In the genomic region with DNA sequence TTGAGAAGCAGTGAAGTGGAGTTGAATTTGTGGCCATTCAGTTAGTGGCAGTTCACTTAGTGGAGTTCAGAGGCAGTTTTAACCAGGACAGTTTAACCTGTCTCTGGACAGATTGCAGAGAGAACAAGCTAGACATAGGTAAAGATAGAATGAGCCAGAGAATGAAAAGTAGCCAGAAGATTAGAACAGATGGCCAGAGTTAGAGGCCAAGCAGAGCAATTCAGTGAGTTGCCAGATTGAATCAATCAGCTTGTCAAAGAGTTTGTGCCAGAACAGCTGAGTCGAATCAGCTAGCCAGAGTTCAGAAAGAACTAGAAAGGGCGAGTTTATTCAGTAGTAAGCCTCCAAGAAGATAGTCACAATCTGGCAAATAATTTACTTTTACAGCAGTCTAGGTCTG, we compare ENCODE assay signal across 16 mouse cellular contexts.
DNase-seq lines count a peak whose midpoint lies in the region; ATAC-seq and TF ChIP-seq lines count a peak whose summit lies in the region.
"Had no signal": no experiment of that assay in that cellular context is flagged by ENCODE, and none has a peak within 500 bp of the region (broad histone marks: within the 10 kb centered on the region; RNA-seq: fewer than 3 reads in every experiment).

No protein-coding gene starts in this region.

- H3K36me3 ChIP-seq in heart, embryonic 11.5 days (ENCODE audit: control insufficient read depth, insufficient read depth, low read length): no peaks in the 10 kb centered on the region
- no peaks in the 10 kb centered on the region for H3K36me3 ChIP-seq in kidney, embryonic 14.5 days (ENCODE audit: control insufficient read depth, insufficient read depth, low read length)
- no peaks in the 10 kb centered on the region for H3K36me3 ChIP-seq in midbrain, postnatal 0 days (ENCODE audit: insufficient read depth, low read length)
- H3K36me3 ChIP-seq in midbrain, embryonic 14.5 days (ENCODE audit: control insufficient read depth, insufficient read depth, low read length): no peaks in the 10 kb centered on the region
- H3K36me3 ChIP-seq: embryonic facial prominence, embryonic 13.5 days; liver, embryonic 12.5 days; lung, embryonic 15.5 days; midbrain, embryonic 15.5 days had no signal

- no peaks in the 10 kb centered on the region for H3K9me3 ChIP-seq in heart, embryonic 11.5 days (replicated peaks; ENCODE audit: control insufficient read depth, low read length)
- H3K9me3 ChIP-seq in kidney, embryonic 14.5 days (ENCODE audit: control insufficient read depth, low read length): no peaks in the 10 kb centered on the region
- H3K9me3 ChIP-seq in midbrain, postnatal 0 days (ENCODE audit: low read length): no peaks in the 10 kb centered on the region
- H3K9me3 ChIP-seq in midbrain, embryonic 14.5 days (ENCODE audit: control insufficient read depth, low read length): no peaks in the 10 kb centered on the region
- H3K9me3 ChIP-seq: embryonic facial prominence, embryonic 13.5 days; liver, embryonic 12.5 days; lung, embryonic 15.5 days; midbrain, embryonic 15.5 days had no signal

- TF ChIP-seq CTCF in midbrain, postnatal 0 days (IDR thresholded peaks at IDR 0.05): no peak

- ATAC-seq in heart, embryonic 11.5 days (replicated peaks; ENCODE audit: insufficient number of reproducible peaks, low FRiP score, low TSS enrichment): no peak
- no peak for ATAC-seq in kidney, embryonic 14.5 days (ENCODE audit: low FRiP score, low TSS enrichment)
- no peak for ATAC-seq in midbrain, postnatal 0 days (ENCODE audit: low FRiP score)
- ATAC-seq in midbrain, embryonic 14.5 days (ENCODE audit: low FRiP score, low TSS enrichment): no peak
- ATAC-seq: liver, embryonic 12.5 days; midbrain, embryonic 15.5 days had no signal

- WGBS in heart, embryonic 11.5 days (ENCODE audit: insufficient replicate concordance): 55% methylated on average over 2 of the region's 2 CpGs
- WGBS in kidney, embryonic 14.5 days: 37% methylated on average over 2 of the region's 2 CpGs
- WGBS in midbrain, postnatal 0 days: 53% methylated on average over 2 of the region's 2 CpGs
- 76% methylated on average over 2 of the region's 2 CpGs for WGBS in midbrain, embryonic 14.5 days

- no peak overlapping the region for H3K4me2 ChIP-seq in heart, embryonic 11.5 days
- no peak overlapping the region for H3K4me2 ChIP-seq in kidney, embryonic 14.5 days (replicated peaks; ENCODE audit: low read depth, low read length)
- H3K4me2 ChIP-seq in midbrain, postnatal 0 days (ENCODE audit: low read depth, low read length, poor library complexity, severe bottlenecking): no peak overlapping the region
- H3K4me2 ChIP-seq in midbrain, embryonic 14.5 days (ENCODE audit: low read length): no peak overlapping the region
- H3K4me2 ChIP-seq: embryonic facial prominence, embryonic 13.5 days; liver, embryonic 12.5 days; lung, embryonic 15.5 days; midbrain, embryonic 15.5 days had no signal

- H3K27me3 ChIP-seq in heart, embryonic 11.5 days (ENCODE audit: control insufficient read depth, insufficient read depth, low read length): no peaks in the 10 kb centered on the region
- no peaks in the 10 kb centered on the region for H3K27me3 ChIP-seq in kidney, embryonic 14.5 days (ENCODE audit: control insufficient read depth, insufficient read depth, low read length)
- H3K27me3 ChIP-seq in midbrain, postnatal 0 days (ENCODE audit: insufficient read depth, low read length): no peaks in the 10 kb centered on the region
- no peaks in the 10 kb centered on the region for H3K27me3 ChIP-seq in midbrain, embryonic 14.5 days (ENCODE audit: control insufficient read depth, insufficient read depth, low read length)
- H3K27me3 ChIP-seq: embryonic facial prominence, embryonic 13.5 days; liver, embryonic 12.5 days; lung, embryonic 15.5 days; midbrain, embryonic 15.5 days had no signal

- DNase-seq in heart, adult 18-20 months: peak; percentile 12 to 39
- peak; percentile 2 for DNase-seq in kidney, adult 9 months
- DNase-seq in midbrain, postnatal 0 days (ENCODE audit: low spot score): peak; percentile 57
- no peak for DNase-seq in midbrain, embryonic 14.5 days
- DNase-seq in retina, postnatal 1 day: peak; percentile 1
- no peak for DNase-seq in gastrocnemius, adult 8-10 months (ENCODE audit: low spot score in 2 of 2)
- DNase-seq: adrenal gland, postnatal 36 days; cerebellum, adult 9-10 months; right cerebral cortex, adult 18-20 months; thymus, postnatal 4 days had no signal

- no peak overlapping the region for H3K4me3 ChIP-seq in heart, embryonic 11.5 days (ENCODE audit: low read depth, low read length)
- H3K4me3 ChIP-seq in kidney, embryonic 14.5 days (ENCODE audit: low read length): no peak overlapping the region
- no peak overlapping the region for H3K4me3 ChIP-seq in midbrain, postnatal 0 days (ENCODE audit: low read depth, low read length)
- no peak overlapping the region for H3K4me3 ChIP-seq in midbrain, embryonic 14.5 days (replicated peaks; ENCODE audit: low read depth, low read length)
- H3K4me3 ChIP-seq: embryonic facial prominence, embryonic 13.5 days; liver, embryonic 12.5 days; lung, embryonic 15.5 days; midbrain, embryonic 15.5 days had no signal

- H3K4me1 ChIP-seq in heart, embryonic 11.5 days (ENCODE audit: control insufficient read depth, insufficient read depth, low read length): no peaks in the 10 kb centered on the region
- H3K4me1 ChIP-seq in kidney, embryonic 14.5 days (ENCODE audit: control insufficient read depth, insufficient read depth, low read length): no peaks in the 10 kb centered on the region
- no peaks in the 10 kb centered on the region for H3K4me1 ChIP-seq in midbrain, postnatal 0 days (ENCODE audit: insufficient read depth, low read length)
- H3K4me1 ChIP-seq in midbrain, embryonic 14.5 days (ENCODE audit: control insufficient read depth, insufficient read depth, low read length): no peaks in the 10 kb centered on the region
- H3K4me1 ChIP-seq: embryonic facial prominence, embryonic 13.5 days; liver, embryonic 12.5 days; lung, embryonic 15.5 days; midbrain, embryonic 15.5 days had no signal

- no peak overlapping the region for H3K9ac ChIP-seq in heart, embryonic 11.5 days (ENCODE audit: low read depth, low read length)
- H3K9ac ChIP-seq in kidney, embryonic 14.5 days (ENCODE audit: low read depth, low read length): no peak overlapping the region
- H3K9ac ChIP-seq in midbrain, postnatal 0 days (replicated peaks; ENCODE audit: low read length, poor library complexity, severe bottlenecking): no peak overlapping the region
- no peak overlapping the region for H3K9ac ChIP-seq in midbrain, embryonic 14.5 days (replicated peaks; ENCODE audit: low read length)
- H3K9ac ChIP-seq: embryonic facial prominence, embryonic 13.5 days; liver, embryonic 12.5 days; lung, embryonic 15.5 days; midbrain, embryonic 15.5 days had no signal

- no peak overlapping the region for H3K27ac ChIP-seq in heart, embryonic 11.5 days (ENCODE audit: low read depth, low read length)
- H3K27ac ChIP-seq in kidney, embryonic 14.5 days (ENCODE audit: low read depth, low read length): no peak overlapping the region
- H3K27ac ChIP-seq in midbrain, postnatal 0 days (ENCODE audit: low read depth, low read length): no peak overlapping the region
- no peak overlapping the region for H3K27ac ChIP-seq in midbrain, embryonic 14.5 days (replicated peaks; ENCODE audit: low read depth, low read length)
- H3K27ac ChIP-seq: embryonic facial prominence, embryonic 13.5 days; liver, embryonic 12.5 days; lung, embryonic 15.5 days; midbrain, embryonic 15.5 days had no signal

Comparison
In these comparisons a context has a peak if more than half of its experiments do, and no peak if none do; other contexts are left out.
1. DNase-seq: peak in heart, adult 18-20 months (2 of 2), kidney, adult 9 months (single experiment), midbrain, postnatal 0 days (single experiment) and retina, postnatal 1 day (single experiment); none in midbrain, embryonic 14.5 days (single experiment) and gastrocnemius, adult 8-10 months (0 of 2).